Mouse (Mus musculus) brown adipose tissue, adult 24 weeks (tissue): ENCODE measurements at regions not wholly inside any gene's neighbourhood (a gene's known extent, or its start where the extent isn't known, plus 50 kb on each side); places are given as distances from the start of the nearest gene placed in this dataset.
A peak's percentile ranks its signal among the peaks of the same experiment; 100 is the strongest.

Experiments
- H3K27ac ChIP-seq: fragments of 200-500 bp; replicated peaks from 2 replicates; pipeline ENCODE4 v1.5.1; 2012; ENCODE audit warnings: low read depth, mild to moderate bottlenecking, low read length
- H3K4me1 ChIP-seq: fragments of 200-500 bp; 2 replicates; pipeline ENCODE4 v1.6.1; 2012; ENCODE audit warnings: low read length, mixed read lengths; ENCODE audit not compliant: control insufficient read depth, insufficient read depth, insufficient read length
- H3K4me3 ChIP-seq: fragments of 200-500 bp; 2 replicates; pipeline ENCODE4 v1.5.1; 2012; ENCODE audit warnings: low read depth, mild to moderate bottlenecking, low read length, moderate library complexity; ENCODE audit not compliant: insufficient read depth

GRCm38 (mm10) chr3:143952289-143952688 lies 252.7 kb downstream of the Lmo4 start:
- no peak overlapping the region for H3K27ac ChIP-seq
- H3K4me1 ChIP-seq, result peaks cover 7% of the 10 kb centered on the region
- H3K4me3 ChIP-seq, result no peak overlapping the region

GRCm38 (mm10) chr3:143949656-143950055 lies 255.4 kb downstream of the Lmo4 start:
- H3K4me3 ChIP-seq, result no peak overlapping the region
- peak overlapping the region; percentile 91 for H3K27ac ChIP-seq
- H3K4me1 ChIP-seq, result peaks cover 7% of the 10 kb centered on the region

GRCm38 (mm10) chr3:143949026-143949637 lies 255.9 kb downstream of the Lmo4 start:
- peak overlapping the region; percentile 91 for H3K27ac ChIP-seq
- H3K4me1 ChIP-seq, result peaks cover 7% of the 10 kb centered on the region

GRCm38 (mm10) chr3:143947938-143948267 lies 257.1 kb downstream of the Lmo4 start:
- no peak overlapping the region for H3K27ac ChIP-seq
- H3K4me3 ChIP-seq, result no peak overlapping the region
- H3K4me1 ChIP-seq, result peaks cover 7% of the 10 kb centered on the region

More at GRCm38 (mm10) chr3:143949026-143949637, 255.9 kb downstream of the Lmo4 start:
- H3K4me3 ChIP-seq, result no peak overlapping the region

- peaks cover 7% of the 10 kb centered on the region for H3K4me1 ChIP-seq
- H3K27ac ChIP-seq, result no peak overlapping the region
- H3K4me3 ChIP-seq, result no peak overlapping the region
These were observed 257.7 kb downstream of the Lmo4 start for GRCm38 (mm10) chr3:143947079-143947937.

GRCm38 (mm10) chr3:143939068-143939709 lies 265.8 kb downstream of the Lmo4 start:
- Histone ChIP-seq H3K4me3 (no peak overlapping the region), H3K4me1 (no peaks in the 10 kb centered on the region), H3K27ac (no peak overlapping the region)

- Histone ChIP-seq H3K4me3 (no peak overlapping the region), H3K4me1 (no peaks in the 10 kb centered on the region), H3K27ac (no peak overlapping the region)
These were observed 279.7 kb downstream of the Lmo4 start for GRCm38 (mm10) chr3:143925322-143925721.

GRCm38 (mm10) chr3:143919744-143920143 lies 285.3 kb downstream of the Lmo4 start:
- Histone ChIP-seq H3K4me1 (no peaks in the 10 kb centered on the region), H3K4me3 (no peak overlapping the region), H3K27ac (no peak overlapping the region)

GRCm38 (mm10) chr3:143914341-143915217 lies 290.4 kb downstream of the Lmo4 start:
- no peak overlapping the region for H3K4me3 ChIP-seq
- no peaks in the 10 kb centered on the region for H3K4me1 ChIP-seq
- no peak overlapping the region for H3K27ac ChIP-seq

GRCm38 (mm10) chr3:143913044-143913574 lies 291.9 kb downstream of the Lmo4 start:
- H3K4me1 ChIP-seq, result no peaks in the 10 kb centered on the region
- no peak overlapping the region for H3K4me3 ChIP-seq
- H3K27ac ChIP-seq, result no peak overlapping the region

- H3K4me3 ChIP-seq, result no peak overlapping the region
- no peak overlapping the region for H3K27ac ChIP-seq
- H3K4me1 ChIP-seq, result no peaks in the 10 kb centered on the region
These were observed 292.6 kb downstream of the Lmo4 start for GRCm38 (mm10) chr3:143912433-143912832.

GRCm38 (mm10) chr3:143909341-143909740 lies 295.7 kb downstream of the Lmo4 start:
- Histone ChIP-seq H3K27ac (no peak overlapping the region), H3K4me3 (no peak overlapping the region)

GRCm38 (mm10) chr3:143903421-143903820 lies 301.6 kb downstream of the Lmo4 start:
- H3K4me1 ChIP-seq, result no peaks in the 10 kb centered on the region
- no peak overlapping the region for H3K4me3 ChIP-seq
- no peak overlapping the region for H3K27ac ChIP-seq

More at GRCm38 (mm10) chr3:143909341-143909740, 295.7 kb downstream of the Lmo4 start:
- H3K4me1 ChIP-seq, result no peaks in the 10 kb centered on the region

GRCm38 (mm10) chr3:143880813-143881212 lies 324.2 kb downstream of the Lmo4 start:
- Histone ChIP-seq H3K27ac (no peak overlapping the region), H3K4me1 (no peaks in the 10 kb centered on the region), H3K4me3 (no peak overlapping the region)
